ENCODE assay signal across 8 mouse cellular contexts in the genomic region with DNA sequence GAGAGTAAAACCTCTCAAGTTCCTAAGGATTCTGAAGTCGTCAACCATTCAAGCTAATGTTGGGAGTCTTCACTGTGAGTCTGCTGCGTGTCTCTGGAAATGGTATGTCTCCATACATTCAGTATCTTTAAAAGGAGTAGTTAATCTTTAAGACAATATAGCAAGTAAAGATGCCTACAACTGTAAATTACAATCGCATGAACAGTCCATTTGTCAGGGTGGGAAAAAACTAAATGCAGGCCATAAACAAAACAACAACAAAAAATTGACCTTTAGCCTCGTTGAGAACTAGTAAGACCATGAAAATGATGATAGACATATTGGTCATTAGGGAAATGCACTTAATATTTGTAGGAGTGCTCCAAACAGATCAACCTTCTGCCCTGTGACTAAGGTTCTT. TPM values are rescaled to one million over a fixed set of nuclear protein-coding genes. Genes with fewer than 3 reads are reported as not detected.
"Had no signal": no experiment of that assay in that cellular context is flagged by ENCODE, and none has a peak within 500 bp of the region (broad histone marks: within the 10 kb centered on the region; RNA-seq: fewer than 3 reads in every experiment).

A gene (minus strand): TSS at position 101 of the 400 bp plus-strand sequence.

- H3K4me1 ChIP-seq: neural tube, embryonic 13.5 days; neural tube, embryonic 15.5 days; stomach, embryonic 15.5 days had no signal

- H3K9ac ChIP-seq: neural tube, embryonic 13.5 days; neural tube, embryonic 15.5 days; stomach, embryonic 15.5 days had no signal

- H3K27me3 ChIP-seq: neural tube, embryonic 13.5 days; neural tube, embryonic 15.5 days; stomach, embryonic 15.5 days had no signal

- H3K9me3 ChIP-seq: neural tube, embryonic 13.5 days; neural tube, embryonic 15.5 days; stomach, embryonic 15.5 days had no signal

- H3K36me3 ChIP-seq: neural tube, embryonic 13.5 days; neural tube, embryonic 15.5 days; stomach, embryonic 15.5 days had no signal

- H3K27ac ChIP-seq: neural tube, embryonic 13.5 days; neural tube, embryonic 15.5 days; stomach, embryonic 15.5 days; stomach, postnatal 0 days had no signal

- H3K4me2 ChIP-seq: neural tube, embryonic 13.5 days; neural tube, embryonic 15.5 days; stomach, embryonic 15.5 days had no signal

- H3K4me3 ChIP-seq: neural tube, embryonic 13.5 days; neural tube, embryonic 15.5 days; stomach, embryonic 15.5 days had no signal

RNA-seq across cellular contexts. Expression of the gene that starts here (rescaled TPM):
- polyA plus RNA-seq: neural tube, embryonic 13.5 days; neural tube, embryonic 14.5 days; neural tube, embryonic 15.5 days; spleen, adult 2 months; stomach, embryonic 14.5 days; urinary bladder, adult 2 months had no signal
